Mouse (Mus musculus) testis, adult 2 months (tissue): ENCODE data around the gene 2310009B15Rik.

ENCODE experiments used
- CTCF ChIP-seq: fragments of 200-500 bp; IDR thresholded peaks from 2 replicates; pipeline ENCODE4 v1.5.1; 2012; ENCODE audit warnings: low read depth, mild to moderate bottlenecking, inconsistent platforms, low read length, moderate library complexity; ENCODE audit not compliant: control insufficient read depth, insufficient read depth, insufficient replicate concordance
- POLR2A ChIP-seq: fragments of 200-500 bp; IDR thresholded peaks from 2 replicates; pipeline ENCODE4 v1.6.1; 2012; ENCODE audit warnings: low read depth, mild to moderate bottlenecking, inconsistent platforms, low read length, moderate library complexity; ENCODE audit not compliant: control insufficient read depth

GRCm38 (mm10) chr1:138906256-138906655, 49.6 kb upstream of the 2310009B15Rik start:
- TF ChIP-seq POLR2A (no peak), CTCF (no peak)
